8 mouse cellular contexts compared by ENCODE assay signal in the genomic region with DNA sequence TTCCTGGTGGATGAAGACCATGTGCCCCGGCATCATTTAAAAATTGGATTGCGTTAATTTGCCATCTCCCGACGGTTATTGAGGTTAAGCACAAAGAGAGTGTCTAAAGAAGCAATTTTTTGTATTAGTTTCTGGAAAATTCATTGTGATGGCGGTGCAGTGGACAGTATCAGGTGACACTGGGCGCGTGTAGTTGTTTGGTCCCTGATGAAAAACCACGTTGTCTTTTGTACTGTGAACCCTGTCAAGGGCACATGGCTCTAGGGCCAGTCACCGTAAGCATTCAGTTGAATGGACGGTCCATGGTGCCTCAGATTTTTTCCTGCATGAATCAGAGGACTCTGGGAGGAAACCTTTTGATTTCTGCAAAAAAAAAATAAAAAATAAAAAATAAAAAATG. TPM values are rescaled to one million over a fixed set of nuclear protein-coding genes. Genes with fewer than 3 reads are reported as not detected.
DNase-seq lines count a peak whose midpoint lies in the region; ATAC-seq and TF ChIP-seq lines count a peak whose summit lies in the region.

No protein-coding gene starts in this region.

- H3K4me1 ChIP-seq in E14TG2a.4 (replicated peaks; ENCODE audit: low read depth, low read length) = peaks cover 72% of the 10 kb centered on the region
- H3K4me1 ChIP-seq in forebrain, embryonic 13.5 days = peaks cover 27% of the 10 kb centered on the region
- peaks cover 5% of the 10 kb centered on the region; the same call in 1 of the 2 replicates for H3K4me1 ChIP-seq in liver, embryonic 12.5 days

- H3K27ac ChIP-seq in gastrocnemius, adult 2 months = no peak overlapping the region
- peak overlapping the region; percentile 99 for H3K27ac ChIP-seq in forebrain, embryonic 13.5 days
- no peak overlapping the region for H3K27ac ChIP-seq in liver, embryonic 12.5 days

- H3K9ac ChIP-seq in forebrain, embryonic 13.5 days = peak overlapping the region; percentile 99
- no peak overlapping the region for H3K9ac ChIP-seq in liver, embryonic 12.5 days

- intact Hi-C loops in gastrocnemius, adult 2 months (cut with DNase I) = no loop called here

- H3K36me3 ChIP-seq in E14TG2a.4 (ENCODE audit: insufficient read depth, low read length) = no peaks in the 10 kb centered on the region
- H3K36me3 ChIP-seq in forebrain, embryonic 13.5 days (ENCODE audit: poor library complexity, severe bottlenecking) = peaks cover 12% of the 10 kb centered on the region; the same call in 1 of the 2 replicates
- H3K36me3 ChIP-seq in liver, embryonic 12.5 days = no peaks in the 10 kb centered on the region

- H3K4me3 ChIP-seq in gastrocnemius, adult 2 months = peak overlapping the region; percentile 89
- peak overlapping the region; percentile 93 for H3K4me3 ChIP-seq in E14TG2a.4 (replicated peaks; ENCODE audit: low read length)
- H3K4me3 ChIP-seq in forebrain, embryonic 13.5 days = peak overlapping the region; percentile 90
- H3K4me3 ChIP-seq in liver, embryonic 12.5 days = peak overlapping the region; percentile 61; the same call in 1 of the 2 replicates

- WGBS in forebrain, embryonic 13.5 days = 15% methylated on average over 10 of the region's 10 CpGs
- 35% methylated on average over 10 of the region's 10 CpGs for WGBS in liver, embryonic 12.5 days (ENCODE audit: insufficient replicate concordance)

- peak overlapping the region; percentile 64 for H3K4me2 ChIP-seq in forebrain, embryonic 13.5 days
- H3K4me2 ChIP-seq in liver, embryonic 12.5 days = peak overlapping the region; percentile 71

- H3K9me3 ChIP-seq in E14TG2a.4 (ENCODE audit: low read length) = peaks cover 6% of the 10 kb centered on the region
- H3K9me3 ChIP-seq in forebrain, embryonic 13.5 days (replicated peaks) = no peaks in the 10 kb centered on the region
- H3K9me3 ChIP-seq in liver, embryonic 12.5 days (replicated peaks) = no peaks in the 10 kb centered on the region

- DNase-seq in gastrocnemius, adult 2 months = no peak
- no peak for DNase-seq in gastrocnemius, postnatal 25 days
- no peak for DNase-seq in retina, postnatal 1 day
- no peak for DNase-seq in urinary bladder, postnatal 10 days (ENCODE audit: low spot score)
- DNase-seq in B cell, adult 2 months = no peak

- peaks cover 51% of the 10 kb centered on the region for H3K27me3 ChIP-seq in E14TG2a.4 (ENCODE audit: insufficient read depth, low read length)
- no peaks in the 10 kb centered on the region for H3K27me3 ChIP-seq in forebrain, embryonic 13.5 days
- peaks cover 55% of the 10 kb centered on the region for H3K27me3 ChIP-seq in liver, embryonic 12.5 days (replicated peaks)

- no peak; the same call in 1 of the 2 replicates for ATAC-seq in forebrain, embryonic 13.5 days
- no peak for ATAC-seq in liver, embryonic 12.5 days

- no peak for TF ChIP-seq CTCF in gastrocnemius, adult 2 months (IDR thresholded peaks at IDR 0.05)
- TF ChIP-seq CTCF in E14TG2a.4 (conservative IDR thresholded peaks at IDR 0.05; ENCODE audit: low read length) = no peak

RNA-seq across cellular contexts. Expression of a gene that starts 0.5 kb away (rescaled TPM):
- 1 to 10 TPM in 1 of 2 experiments, under 1 TPM in 1; 0.36 to 1.1 TPM for total RNA-seq in gastrocnemius, adult 2 months (2021)
- under 1 TPM; 0.72 to 0.92 TPM for total RNA-seq in gastrocnemius, postnatal 25 days (2021)
- polyA plus RNA-seq in forebrain, embryonic 13.5 days (2015; fragmentation: Nextera tagmentation; extraction: Ambion mirVana) = 321 and 326 TPM in 2 replicates
- polyA plus RNA-seq in liver, embryonic 12.5 days (2016; fragmentation: Nextera tagmentation; extraction: Ambion mirVana) = 17.3 and 19.4 TPM in 2 replicates
